Mouse (Mus musculus) CH12.LX (cell line): ENCODE measurements around the gene Rlf. TPM values are rescaled to one million over a fixed set of nuclear protein-coding genes. Genes with fewer than 3 reads are reported as not detected.

Source experiments
- DNase-seq: peaks from one replicate; pipeline ENCODE4 v3.0.0-alpha.2; 2013; ENCODE audit errors: extremely low read depth
- H3K27ac ChIP-seq: 2 replicates; pipeline ENCODE4 v1.5.1; 2012; ENCODE audit warnings: low read depth, mild to moderate bottlenecking, control low read depth, moderate library complexity; ENCODE audit not compliant: insufficient read depth
- H3K27me3 ChIP-seq: replicated peaks from 2 replicates; pipeline ENCODE3; 2012; ENCODE audit warnings: inconsistent platforms
- H3K36me3 ChIP-seq, 2 experiments: replicated peaks in 1 of 2; 2 replicates each; pipeline versions ENCODE3 to v1.6.1; 2012; ENCODE audit warnings: inconsistent platforms in 1 of 2, low read length in 1 of 2, mild to moderate bottlenecking in 1 of 2, mixed read lengths in 1 of 2, moderate library complexity in 1 of 2; ENCODE audit not compliant: control insufficient read depth in 1 of 2, insufficient read depth in 1 of 2
- H3K4me1 ChIP-seq, 2 experiments: 2 replicates each; pipeline ENCODE4 v1.6.1; 2012; ENCODE audit warnings: inconsistent platforms in 1 of 2, moderate library complexity in 1 of 2; ENCODE audit not compliant: insufficient read depth in 2 of 2, control insufficient read depth in 1 of 2
- H3K4me2 ChIP-seq: 2 replicates; pipeline ENCODE4 v1.6.1; 2012; ENCODE audit warnings: low read depth, mild to moderate bottlenecking, control low read depth; ENCODE audit not compliant: poor library complexity, insufficient read depth, severe bottlenecking
- H3K4me3 ChIP-seq, 3 experiments: fragments of 150-350 bp in 1 of 3; sonication (generic) in 1 of 3; replicated peaks in 1 of 3; 2 replicates each; pipeline versions ENCODE3 to v1.5.1; 2011 to 2012; ENCODE audit warnings: low read depth in 2 of 3, low read length in 2 of 3, mild to moderate bottlenecking in 2 of 3, moderate library complexity in 2 of 3, control low read depth in 1 of 3, improper control_type of control experiment in 1 of 3, inconsistent platforms in 1 of 3, mixed read lengths in 1 of 3; ENCODE audit not compliant: poor library complexity in 1 of 3
- H3K79me2 ChIP-seq: replicated peaks from 2 replicates; pipeline ENCODE4 v1.6.1; 2012; ENCODE audit warnings: mild to moderate bottlenecking, moderate library complexity; ENCODE audit not compliant: control insufficient read depth, poor library complexity, insufficient read depth, severe bottlenecking; ENCODE audit errors: extremely low read depth
- H3K9ac ChIP-seq: 2 replicates; pipeline ENCODE4 v1.6.1; 2012; ENCODE audit warnings: low read depth, mild to moderate bottlenecking, control low read depth, moderate library complexity; ENCODE audit not compliant: insufficient read depth
- H3K9me3 ChIP-seq: replicated peaks from 2 replicates; pipeline ENCODE3; 2012; ENCODE audit warnings: low read length, inconsistent platforms, mixed read lengths
- BHLHE40 ChIP-seq: IDR thresholded peaks from 2 replicates; pipeline ENCODE4 v1.6.1; 2011; ENCODE audit warnings: mild to moderate bottlenecking, low read depth, low read length, improper control_type of control experiment
- CHD1 ChIP-seq: IDR thresholded peaks from 2 replicates; pipeline ENCODE4 v1.6.1; 2012; ENCODE audit warnings: low read depth, low read length, improper control_type of control experiment, inconsistent platforms
- CHD2 ChIP-seq: IDR thresholded peaks from 2 replicates; pipeline ENCODE4 v1.6.1; 2011; ENCODE audit warnings: low read length, improper control_type of control experiment
- CTCF ChIP-seq, 2 experiments: IDR thresholded peaks in 1 of 2; conservative IDR thresholded peaks in 1 of 2; 2 replicates each; pipeline ENCODE4 v1.5.1; 2011 to 2012; ENCODE audit warnings: low read depth in 2 of 2, low read length in 2 of 2, improper control_type of control experiment in 1 of 2, inconsistent platforms in 1 of 2, mild to moderate bottlenecking in 1 of 2, moderate library complexity in 1 of 2
- E2F4 ChIP-seq: IDR thresholded peaks from 2 replicates; pipeline ENCODE4 v1.6.1; 2011; ENCODE audit warnings: low read depth, low read length, improper control_type of control experiment; ENCODE audit not compliant: insufficient replicate concordance
- ELF1 ChIP-seq: IDR thresholded peaks from 2 replicates; pipeline ENCODE4 v1.6.1; 2014; ENCODE audit warnings: low read depth, mild to moderate bottlenecking, inconsistent platforms, low read length, improper control_type of control experiment
- EP300 ChIP-seq: IDR thresholded peaks from 2 replicates; pipeline ENCODE4 v1.6.1; 2011; ENCODE audit warnings: low read length, improper control_type of control experiment
- ETS1 ChIP-seq: conservative IDR thresholded peaks from 2 replicates; pipeline ENCODE4 v1.6.1; 2012; ENCODE audit warnings: low read depth, mild to moderate bottlenecking, inconsistent platforms, low read length, improper control_type of control experiment, moderate library complexity
- HCFC1 ChIP-seq: IDR thresholded peaks from 2 replicates; pipeline ENCODE4 v1.6.1; 2012; ENCODE audit warnings: low read depth, mild to moderate bottlenecking, inconsistent platforms, low read length, improper control_type of control experiment
- IRF4 ChIP-seq: IDR thresholded peaks from 2 replicates; pipeline ENCODE4 v1.6.1; 2014; ENCODE audit warnings: low read depth, mild to moderate bottlenecking, inconsistent platforms, low read length, improper control_type of control experiment
- JUN ChIP-seq: IDR thresholded peaks from 2 replicates; pipeline ENCODE4 v1.6.1; 2011; ENCODE audit warnings: low read depth, mild to moderate bottlenecking, low read length, improper control_type of control experiment, moderate library complexity; ENCODE audit not compliant: insufficient read depth
- JUND ChIP-seq: conservative IDR thresholded peaks from 2 replicates; pipeline ENCODE4 v1.6.1; 2011; ENCODE audit warnings: low read depth, low read length, improper control_type of control experiment
- MAFK ChIP-seq: IDR thresholded peaks from 2 replicates; pipeline ENCODE4 v1.6.1; 2011; ENCODE audit warnings: low read length, improper control_type of control experiment; ENCODE audit not compliant: insufficient replicate concordance
- MEF2A ChIP-seq: IDR thresholded peaks from 2 replicates; pipeline ENCODE4 v1.6.1; 2014; ENCODE audit warnings: low read depth, mild to moderate bottlenecking, inconsistent platforms, low read length, improper control_type of control experiment, borderline replicate concordance
- MXI1 ChIP-seq: IDR thresholded peaks from 2 replicates; pipeline ENCODE4 v1.6.1; 2011; ENCODE audit warnings: mild to moderate bottlenecking, low read depth, low read length, improper control_type of control experiment
- MYC ChIP-seq: IDR thresholded peaks from 2 replicates; pipeline ENCODE4 v1.6.1; 2011; ENCODE audit warnings: low read depth, mild to moderate bottlenecking, improper control_type of control experiment, low read length
- NELFE ChIP-seq: IDR thresholded peaks from 2 replicates; pipeline ENCODE4 v1.6.1; 2011; ENCODE audit warnings: low read depth, low read length, improper control_type of control experiment
- POLR2AphosphoS2 ChIP-seq: IDR thresholded peaks from 2 replicates; pipeline ENCODE4 v1.6.1; 2011; ENCODE audit warnings: low read depth, low read length, improper control_type of control experiment
- RCOR1 ChIP-seq: conservative IDR thresholded peaks from 2 replicates; pipeline ENCODE4 v1.6.1; 2012; ENCODE audit warnings: low read depth, mild to moderate bottlenecking, inconsistent platforms, low read length, improper control_type of control experiment
- SIN3A ChIP-seq: IDR thresholded peaks from 2 replicates; pipeline ENCODE4 v1.6.1; 2012; ENCODE audit warnings: low read length, improper control_type of control experiment, inconsistent platforms
- SMC3 ChIP-seq: IDR thresholded peaks from 2 replicates; pipeline ENCODE4 v1.6.1; 2011; ENCODE audit warnings: low read depth, low read length, improper control_type of control experiment
- TBP ChIP-seq: conservative IDR thresholded peaks from 2 replicates; pipeline ENCODE4 v1.6.1; 2011; ENCODE audit warnings: low read depth, low read length, improper control_type of control experiment
- TCF12 ChIP-seq: IDR thresholded peaks from 2 replicates; pipeline ENCODE4 v1.6.1; 2014; ENCODE audit warnings: low read depth, mild to moderate bottlenecking, inconsistent platforms, low read length, improper control_type of control experiment
- UBTF ChIP-seq: IDR thresholded peaks from 2 replicates; pipeline ENCODE4 v1.6.1; 2012; ENCODE audit warnings: low read depth, mild to moderate bottlenecking, inconsistent platforms, low read length, improper control_type of control experiment, moderate library complexity
- USF1 ChIP-seq: IDR thresholded peaks from 2 replicates; pipeline ENCODE4 v1.6.1; 2014; ENCODE audit warnings: low read depth, mild to moderate bottlenecking, inconsistent platforms, low read length, improper control_type of control experiment
- USF2 ChIP-seq: conservative IDR thresholded peaks from 2 replicates; pipeline ENCODE4 v1.6.1; 2011; ENCODE audit warnings: low read depth, low read length, improper control_type of control experiment
- ZKSCAN1 ChIP-seq: IDR thresholded peaks from 2 replicates; pipeline ENCODE4 v1.6.1; 2012; ENCODE audit warnings: low read depth, inconsistent platforms, low read length, improper control_type of control experiment, borderline replicate concordance
- ZNF384 ChIP-seq: IDR thresholded peaks from 2 replicates; pipeline ENCODE4 v1.6.1; 2012; ENCODE audit warnings: low read depth, low read length, improper control_type of control experiment, inconsistent platforms
- dilution Hi-C: fragments of 300-500 bp; cut with MboI; formaldehyde crosslinking; loops from 2 replicates; pipeline ENCODE4 v1.14.3; 2020; ENCODE audit warnings: low sequenced_read_pairs; ENCODE audit not compliant: extremely low pct_unique_long_range_greater_than_20kb, extremely low pct_ligation_motif_present
- in situ Hi-C: fragments of 300-500 bp; cut with MboI; formaldehyde crosslinking; loops from 3 replicates; pipeline ENCODE4 v1.14.3; 2019; ENCODE audit warnings: low sequenced_read_pairs, low pct_ligation_motif_present, low pct_unique_long_range_greater_than_20kb, mixed read lengths
- polyA plus RNA-seq: library from polyadenylated mRNA; unstranded; fragments of >175 nt; gene quantifications from 2 replicates; pipeline ENCODE4 v1.2.1, GENCODE M21; 2012; ENCODE audit warnings: low read depth; ENCODE audit not compliant: insufficient read length
- total RNA-seq, 2 experiments: library from RNA; depleted of rRNA; stranded (reverse); fragments of 300-350 nt in 1 of 2; fragments of >200 nt in 1 of 2; gene quantifications; 2 replicates each; pipeline ENCODE4 v1.2.3; 2012 to 2014

Gene Rlf
- total and polyA plus RNA-seq, 3 experiments, result 9.4 to 25.5 (median 17.4) TPM

DNA sequence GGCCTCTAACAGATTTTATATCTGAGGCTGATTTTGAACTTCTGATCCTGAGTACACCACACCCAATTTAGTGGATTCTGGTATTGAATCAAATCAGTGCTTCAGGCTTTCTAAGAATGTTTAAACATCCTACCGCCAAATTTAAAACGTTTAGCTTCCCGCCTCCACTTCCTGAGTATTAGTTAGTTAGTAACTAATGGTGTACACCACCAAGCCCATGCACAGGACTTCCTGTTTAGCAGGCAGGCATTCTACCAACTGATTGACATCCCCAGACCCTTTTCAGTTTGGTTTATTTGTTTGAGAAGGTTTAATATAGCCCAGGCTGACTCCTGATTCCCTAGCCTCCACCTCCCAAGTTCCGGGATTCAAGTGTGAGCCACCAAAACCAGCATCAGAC is 6.0 kb downstream of the Rlf start (continued):
- TF ChIP-seq UBTF, result no peak

DNA sequence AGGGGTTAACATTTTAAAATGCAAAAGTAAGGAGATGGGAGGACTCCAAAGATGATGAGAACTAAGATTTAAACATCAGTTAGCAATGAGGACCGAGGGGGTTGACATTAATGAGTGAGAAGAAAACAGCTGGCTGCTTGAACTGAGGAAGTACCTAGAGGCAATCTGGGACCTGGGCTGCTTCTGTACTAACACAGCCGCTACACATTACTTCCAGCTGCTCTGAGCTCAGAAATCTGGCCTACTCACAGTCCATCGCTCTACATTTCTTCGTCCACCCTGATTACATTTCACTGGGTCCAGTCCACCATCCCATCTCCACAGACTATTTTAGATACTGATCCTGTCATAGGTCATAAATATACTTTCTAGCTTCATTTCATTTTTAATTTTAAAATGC is 17.0 kb downstream of the Rlf start:
- Histone ChIP-seq H3K9me3 (no peaks in the 10 kb centered on the region), H3K36me3 (peaks cover 0 to 8% of the 10 kb centered on the region in 2 experiments), H3K27me3 (no peaks in the 10 kb centered on the region), H3K4me2 (no peak overlapping the region), H3K4me3 (no peak overlapping the region), H3K9ac (no peak overlapping the region), H3K27ac (no peak overlapping the region), H3K4me1 (peaks cover 11 to 59% of the 10 kb centered on the region in 2 experiments), H3K79me2 (peaks cover 47% of the 10 kb centered on the region)
- in situ Hi-C loops (no loop called here), dilution Hi-C loops (no loop called here)
- no peak for DNase-seq
- no peak for TF ChIP-seq ETS1
- TF ChIP-seq CTCF (conservative IDR thresholded peaks at IDR 0.05 in 1 of 2, IDR thresholded peaks at IDR 0.05 in 1 of 2; ENCODE audit: low read depth in 2 of 2, low read length in 2 of 2), result no peak
- no peak for TF ChIP-seq SIN3A
- no peak for TF ChIP-seq E2F4
- TF ChIP-seq JUND, result no peak
- TF ChIP-seq HCFC1, result no peak
- no peak for TF ChIP-seq USF2
- no peak for TF ChIP-seq NELFE
- TF ChIP-seq CHD2, result no peak
- TF ChIP-seq IRF4, result no peak
- no peak for TF ChIP-seq MAFK
- no peak for TF ChIP-seq MYC
- TF ChIP-seq RCOR1, result no peak
- TF ChIP-seq BHLHE40, result no peak
- no peak for TF ChIP-seq JUN
- TF ChIP-seq TBP, result no peak
- no peak for TF ChIP-seq TCF12
- no peak for TF ChIP-seq ELF1
- TF ChIP-seq CHD1, result no peak
- TF ChIP-seq SMC3, result no peak

DNA sequence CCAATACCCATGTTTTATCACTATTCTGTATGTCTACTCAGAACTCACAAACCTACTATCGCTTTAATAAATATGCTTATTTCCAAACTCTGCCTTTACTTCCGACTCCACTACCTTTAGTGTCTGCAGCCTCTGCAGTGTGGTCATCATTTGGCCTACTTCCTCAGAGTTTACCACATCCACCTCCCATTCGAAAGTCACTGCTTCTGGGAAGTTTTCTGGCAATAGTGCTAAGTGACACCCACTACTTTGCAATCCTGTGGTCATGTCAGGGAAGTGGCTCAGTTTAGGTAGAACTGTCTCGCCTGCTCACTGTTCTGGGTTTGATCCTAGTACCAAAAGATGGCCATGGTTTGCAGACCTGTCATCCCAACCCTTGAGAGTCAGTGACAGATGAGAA is 17.9 kb downstream of the Rlf start:
- no peak for TF ChIP-seq USF1
- TF ChIP-seq USF2, result no peak
- TF ChIP-seq ZNF384, result peak; percentile 37; the same call in 1 of the 2 replicates
- 0 out of 2 replicates have a peak, but pooled peaks have one; percentile 16 for TF ChIP-seq TCF12
- peak; percentile 36; the same call in 1 of the 2 replicates for TF ChIP-seq BHLHE40
- TF ChIP-seq POLR2AphosphoS2, result no peak
- TF ChIP-seq MEF2A, result no peak
- TF ChIP-seq JUN, result no peak
- 0 out of 2 replicates have a peak, but pooled peaks have one; percentile 10 for TF ChIP-seq JUND
- TF ChIP-seq IRF4, result 0 out of 2 replicates have a peak, but pooled peaks have one; percentile 52
- peak; percentile 49; the same call in 1 of the 2 replicates for TF ChIP-seq EP300
- TF ChIP-seq ZKSCAN1, result no peak
- no peak for TF ChIP-seq MXI1
- TF ChIP-seq NELFE, result no peak
- TF ChIP-seq MAFK, result no peak
- peak; percentile 23; the same call in 1 of the 2 replicates for TF ChIP-seq ETS1
- no peaks in the 10 kb centered on the region for H3K9me3 ChIP-seq
- dilution Hi-C loops, result no loop called here
- H3K9ac ChIP-seq, result no peak overlapping the region
- H3K4me2 ChIP-seq, result peak overlapping the region; percentile 33; the same call in 1 of the 2 replicates
- peak; percentile 71 for DNase-seq
- peaks cover 11 to 62% of the 10 kb centered on the region in 2 experiments for H3K4me1 ChIP-seq
- H3K36me3 ChIP-seq, result peaks cover 0 to 11% of the 10 kb centered on the region in 2 experiments
- H3K4me3 ChIP-seq, result no peak overlapping the region
- H3K79me2 ChIP-seq, result peaks cover 44% of the 10 kb centered on the region
- 0 out of 2 replicates have a peak overlapping the region, but pooled peaks have one; percentile 19 for H3K27ac ChIP-seq
- H3K27me3 ChIP-seq, result no peaks in the 10 kb centered on the region
- in situ Hi-C loops, result no loop called here
